Mouse (Mus musculus) retina, postnatal 1 day (tissue): ENCODE measurements around the gene Runx1.

Experiments used
- DNase-seq: peaks from one replicate; pipeline ENCODE4 v3.0.0-alpha.2; 2012

The Runx1 gene

GRCm38 (mm10) chr16:92825908-92826650, at the start of gene Runx1:
Gene Runx1 (minus strand): TSS chr16:92826149.
- no peak for DNase-seq

GRCm38 (mm10) chr16:92874015-92874414, 48.1 kb upstream of the Runx1 start:
- DNase-seq: no peak

- DNase-seq: no peak
These were observed 45.8 kb upstream of the Runx1 start for GRCm38 (mm10) chr16:92871728-92872127.

- DNase-seq: no peak
These were observed 42.6 kb upstream of the Runx1 start for GRCm38 (mm10) chr16:92868550-92868949.

- DNase-seq: peak; percentile 63
These were observed 41.4 kb upstream of the Runx1 start for GRCm38 (mm10) chr16:92867261-92867935.

- DNase-seq: no peak
These were observed 39.4 kb upstream of the Runx1 start for GRCm38 (mm10) chr16:92865314-92865713.

GRCm38 (mm10) chr16:92864191-92864590, 38.2 kb upstream of the Runx1 start:
- DNase-seq: no peak

- DNase-seq: no peak
These were observed 37.2 kb upstream of the Runx1 start for GRCm38 (mm10) chr16:92863179-92863578.

GRCm38 (mm10) chr16:92862430-92862829, 36.5 kb upstream of the Runx1 start:
- DNase-seq: no peak

- DNase-seq: no peak
These were observed 35.6 kb upstream of the Runx1 start for GRCm38 (mm10) chr16:92861571-92861970.

GRCm38 (mm10) chr16:92860649-92861048, 34.7 kb upstream of the Runx1 start:
- no peak for DNase-seq

GRCm38 (mm10) chr16:92856779-92857178, 30.8 kb upstream of the Runx1 start:
- DNase-seq: no peak

- DNase-seq: no peak
These were observed 26.3 kb upstream of the Runx1 start for GRCm38 (mm10) chr16:92852276-92852675.

- no peak for DNase-seq
These were observed 24.5 kb upstream of the Runx1 start for GRCm38 (mm10) chr16:92850416-92850815.

GRCm38 (mm10) chr16:92847762-92848300, 21.9 kb upstream of the Runx1 start:
- DNase-seq: no peak

- peak; percentile 33 for DNase-seq
These were observed 19.6 kb upstream of the Runx1 start for GRCm38 (mm10) chr16:92845244-92846225.

- DNase-seq: no peak
These were observed 12.8 kb upstream of the Runx1 start for GRCm38 (mm10) chr16:92838709-92839108.

GRCm38 (mm10) chr16:92831341-92831740, 5.4 kb upstream of the Runx1 start:
- DNase-seq: no peak

GRCm38 (mm10) chr16:92830479-92830878, 4.5 kb upstream of the Runx1 start:
- peak; percentile 16 for DNase-seq

GRCm38 (mm10) chr16:92828308-92828862, 2.4 kb upstream of the Runx1 start:
- no peak for DNase-seq

GRCm38 (mm10) chr16:92827663-92828307, 1.8 kb upstream of the Runx1 start:
- DNase-seq: peak; percentile 30

- DNase-seq: no peak
These were observed 734 bp upstream of the Runx1 start for GRCm38 (mm10) chr16:92826683-92827082.
